Mouse (Mus musculus) cerebral cortex, adult 2 months (tissue): Measurements from ENCODE around the gene Gm5475.

Experiments used
- WGBS: fragments of 180-500 bp; shearing (Covaris S2); methylation state at CpG from one replicate; pipeline ENCODE4 v1.1.7; 2018; 5-methylcytosine and 5-hydroxymethylcytosine counted together

The Gm5475 gene

GRCm38 (mm10) chr15:100413306-100413705, 8.6 kb upstream of the Gm5475 start:
- WGBS, result 84% methylated on average over 4 of the region's 5 CpGs

GRCm38 (mm10) chr15:100414011-100414410, 7.9 kb upstream of the Gm5475 start:
- 69% methylated on average over 4 of the region's 4 CpGs for WGBS

GRCm38 (mm10) chr15:100414942-100415341, 7.0 kb upstream of the Gm5475 start:
- 73% methylated on average over 13 of the region's 13 CpGs for WGBS

- 89% methylated on average over 8 of the region's 8 CpGs for WGBS
These were observed 6.3 kb upstream of the Gm5475 start for GRCm38 (mm10) chr15:100415684-100416083.

- 90% methylated on average over 9 of the region's 9 CpGs for WGBS
These were observed 4.0 kb upstream of the Gm5475 start for GRCm38 (mm10) chr15:100417854-100418450.

- 64% methylated on average over 8 of the region's 8 CpGs for WGBS
These were observed 2.6 kb upstream of the Gm5475 start for GRCm38 (mm10) chr15:100419311-100419710.

GRCm38 (mm10) chr15:100419901-100420745, 1.8 kb upstream of the Gm5475 start:
- 70% methylated on average over 9 of the region's 9 CpGs for WGBS

- WGBS, result 14% methylated on average over 8 of the region's 8 CpGs
These were observed 739 bp upstream of the Gm5475 start for GRCm38 (mm10) chr15:100421059-100421757.

GRCm38 (mm10) chr15:100422476-100422875, 529 bp downstream of the Gm5475 start:
- WGBS, result under 1% methylated on average over 44 of the region's 44 CpGs

- under 1% methylated on average over 65 of the region's 65 CpGs for WGBS
These were observed 1.2 kb downstream of the Gm5475 start for GRCm38 (mm10) chr15:100422899-100423860.

- WGBS, result 6% methylated on average over 14 of the region's 14 CpGs
These were observed 2.0 kb downstream of the Gm5475 start for GRCm38 (mm10) chr15:100423916-100424315.

- WGBS, result 30% methylated on average over 17 of the region's 17 CpGs
These were observed 2.6 kb downstream of the Gm5475 start, which contains the start of gene Slc11a2 for GRCm38 (mm10) chr15:100424396-100425122. TSS of gene Slc11a2 (minus strand) at chr15:100425072.

GRCm38 (mm10) chr15:100428296-100428905, 6.5 kb downstream of the Gm5475 start:
- WGBS, result 82% methylated on average over 13 of the region's 13 CpGs

GRCm38 (mm10) chr15:100429959-100430565, 8.1 kb downstream of the Gm5475 start:
- 61% methylated on average over 11 of the region's 11 CpGs for WGBS

- 75% methylated on average over 4 of the region's 4 CpGs for WGBS
These were observed 11.3 kb downstream of the Gm5475 start for GRCm38 (mm10) chr15:100433234-100433633.

GRCm38 (mm10) chr15:100436112-100436511, 14.2 kb downstream of the Gm5475 start:
- 76% methylated on average over 4 of the region's 4 CpGs for WGBS

GRCm38 (mm10) chr15:100436518-100436917, 14.6 kb downstream of the Gm5475 start:
- WGBS, result 82% methylated on average over 10 of the region's 10 CpGs

- WGBS, result 3% methylated on average over 22 of the region's 31 CpGs
These were observed 21.4 kb downstream of the Gm5475 start for GRCm38 (mm10) chr15:100443126-100443922.

GRCm38 (mm10) chr15:100446887-100447286, 24.9 kb downstream of the Gm5475 start:
- 83% methylated on average over 2 of the region's 2 CpGs for WGBS
